Mouse (Mus musculus) natural killer cell, adult 2 months (primary cell): ENCODE data around the gene Shisa2.
A peak's percentile ranks its signal among the peaks of the same experiment; 100 is the strongest.
"Not testable (repeated sequence)": the region's sequence is repeated elsewhere in the genome, so short reads cannot be mapped to it uniquely, and the experiment has no call there.

Experiments
- DNase-seq, 2 experiments: peaks; one replicate each; pipeline ENCODE4 v3.0.0; 2022; ENCODE audit warnings: low spot score in 2 of 2

Gene Shisa2

DNA sequence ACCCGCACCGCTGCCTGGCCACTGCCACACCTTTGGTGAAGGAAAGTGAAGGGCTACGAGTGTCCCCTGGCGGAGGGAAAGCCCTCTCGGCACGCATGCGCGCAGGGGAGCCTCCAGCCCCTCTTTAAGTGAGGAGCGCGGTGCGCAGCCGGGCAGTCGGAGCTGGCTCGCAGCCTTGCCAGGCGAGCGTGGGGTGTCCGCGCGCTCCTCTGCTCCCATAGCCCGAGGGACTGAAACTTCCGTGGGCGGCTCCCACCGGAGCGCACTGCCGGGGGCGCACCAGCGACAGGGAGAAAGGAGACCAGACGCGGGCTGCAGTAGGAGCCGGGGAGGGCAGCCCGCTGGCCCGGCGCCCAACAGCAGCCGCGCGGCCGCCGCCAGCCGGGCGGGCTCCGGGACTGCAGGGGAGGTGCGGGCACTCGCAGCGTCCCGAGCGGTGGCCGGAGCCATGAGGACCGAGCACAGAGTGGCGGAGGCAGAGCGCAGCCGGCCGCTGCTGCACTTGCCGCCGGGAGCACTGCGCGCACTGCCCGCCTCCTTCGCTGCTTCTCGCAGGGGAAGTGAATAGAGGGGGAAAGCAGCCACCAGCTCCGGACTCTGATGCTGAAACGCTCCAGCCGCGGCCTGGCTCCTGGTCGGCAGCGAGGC lies at the start of gene Shisa2:
TSS of gene Shisa2 (plus strand) at position 151 of the 648 bp plus-strand sequence.
- DNase-seq = no peak

DNA sequence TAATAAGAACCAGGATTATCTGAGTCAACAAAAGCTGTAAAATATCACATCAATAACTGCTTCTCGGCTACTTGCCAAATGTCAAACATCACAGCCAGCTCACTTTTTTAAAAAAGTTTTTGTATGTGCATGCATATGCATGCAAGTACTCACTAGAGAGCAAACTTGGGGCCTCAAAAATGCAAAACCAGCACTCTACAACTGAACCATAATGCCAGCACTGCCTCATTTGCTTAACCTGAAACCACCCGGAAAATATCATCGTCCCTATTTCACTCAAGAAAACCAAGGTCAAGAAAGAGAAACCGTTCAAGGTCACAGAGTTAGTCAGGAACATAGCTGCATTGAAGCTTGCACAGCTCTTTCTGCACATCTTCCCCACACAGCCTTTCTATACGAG lies 48.7 kb upstream of the Shisa2 start:
- no peak for DNase-seq

DNA sequence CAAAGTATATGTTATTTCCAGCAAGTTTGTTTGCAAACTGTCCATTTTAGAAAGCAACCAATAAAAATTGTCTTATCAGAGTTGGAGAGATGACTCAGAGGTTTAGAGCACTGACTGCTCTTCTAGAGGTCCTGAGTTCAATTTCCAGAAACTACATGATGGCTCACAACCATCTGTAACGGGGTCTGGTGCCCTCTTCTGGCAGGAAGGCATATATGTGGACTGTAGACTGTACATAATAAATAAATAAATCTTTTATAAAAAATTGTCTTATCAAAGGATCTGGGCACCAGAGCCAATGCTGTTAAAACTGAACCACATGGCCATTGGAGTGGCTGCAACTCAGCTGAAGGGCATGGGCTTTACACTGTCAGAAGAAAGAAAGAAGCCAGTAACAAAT lies 34.5 kb upstream of the Shisa2 start:
- DNase-seq = peak in 1 of 2 experiments; percentile 39

- no peak for DNase-seq
Observed at GRCm38 (mm10) chr14:59591901-59592300, 33.2 kb upstream of the Shisa2 start.

GRCm38 (mm10) chr14:59592593-59592992 lies 32.5 kb upstream of the Shisa2 start:
- no peak for DNase-seq

DNA sequence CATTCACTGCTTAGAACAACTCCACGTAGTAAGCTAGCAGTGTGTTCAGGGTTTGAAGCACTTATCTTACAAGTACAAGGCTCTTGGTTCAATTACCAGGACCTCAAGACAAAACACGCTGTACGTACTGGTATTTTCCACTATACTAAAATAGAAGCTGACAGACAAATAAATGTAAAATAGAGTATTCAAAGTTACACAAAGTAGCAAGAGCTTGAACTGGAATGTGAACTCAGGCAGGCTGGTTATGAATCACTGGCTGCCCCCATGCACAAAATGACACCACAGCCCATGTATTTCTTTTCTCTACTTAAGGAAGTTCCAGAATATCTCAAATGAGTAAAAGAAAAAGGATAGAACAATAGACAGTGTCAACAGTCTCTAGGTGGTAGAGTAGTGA lies 30.1 kb upstream of the Shisa2 start:
- no peak for DNase-seq

- peak; percentile 96 to 98 for DNase-seq
Observed at GRCm38 (mm10) chr14:59597398-59598259, 27.5 kb upstream of the Shisa2 start, which contains the start of gene Cdadc1. Gene Cdadc1 (minus strand): TSS chr14:59597959.

GRCm38 (mm10) chr14:59598260-59598627 lies 26.9 kb upstream of the Shisa2 start:
- DNase-seq = no peak

GRCm38 (mm10) chr14:59604002-59604645 lies 21.0 kb upstream of the Shisa2 start:
- DNase-seq = peak in 1 of 2 experiments; percentile 20

GRCm38 (mm10) chr14:59605671-59606353 lies 19.3 kb upstream of the Shisa2 start:
- DNase-seq = peak; percentile 47 to 74

GRCm38 (mm10) chr14:59607021-59607420 lies 18.1 kb upstream of the Shisa2 start:
- no peak for DNase-seq

DNA sequence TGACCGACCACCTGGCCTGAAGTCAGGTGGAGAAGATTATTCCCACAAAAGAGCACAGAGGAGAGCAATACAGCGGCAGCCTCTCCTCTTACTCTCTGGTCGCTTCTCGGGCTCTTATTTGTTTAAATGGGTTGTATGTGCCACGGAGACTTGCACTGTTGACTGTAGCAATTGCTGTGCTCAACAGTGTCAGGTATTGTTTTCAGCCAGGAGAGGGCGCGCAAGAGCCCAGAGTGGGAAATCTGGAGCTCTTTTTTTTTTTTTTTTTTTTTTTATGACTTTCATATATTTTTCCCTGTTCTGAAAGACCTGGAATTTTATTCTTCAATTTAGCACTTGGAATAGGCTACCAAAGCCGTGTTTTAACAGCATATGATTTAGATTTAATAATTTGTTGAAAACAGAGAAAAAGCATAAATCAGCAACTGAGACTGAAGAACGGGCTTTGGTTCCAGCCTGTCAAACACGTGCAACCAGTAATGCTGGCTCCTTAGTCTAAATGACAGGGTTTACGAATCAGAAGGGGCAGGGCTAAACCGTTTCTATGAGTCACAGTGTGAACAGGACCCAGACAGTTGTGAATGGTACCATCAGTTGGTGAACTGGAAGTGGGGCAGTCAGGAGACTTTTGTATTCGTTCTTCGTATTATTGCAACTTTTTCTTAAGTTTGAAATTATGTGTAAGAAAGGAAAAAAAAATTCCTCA lies 12.0 kb upstream of the Shisa2 start:
- peak in 1 of 2 experiments; percentile 29 for DNase-seq

- not testable (repeated sequence) for DNase-seq
Observed at GRCm38 (mm10) chr14:59614149-59614548, 11.0 kb upstream of the Shisa2 start.

DNA sequence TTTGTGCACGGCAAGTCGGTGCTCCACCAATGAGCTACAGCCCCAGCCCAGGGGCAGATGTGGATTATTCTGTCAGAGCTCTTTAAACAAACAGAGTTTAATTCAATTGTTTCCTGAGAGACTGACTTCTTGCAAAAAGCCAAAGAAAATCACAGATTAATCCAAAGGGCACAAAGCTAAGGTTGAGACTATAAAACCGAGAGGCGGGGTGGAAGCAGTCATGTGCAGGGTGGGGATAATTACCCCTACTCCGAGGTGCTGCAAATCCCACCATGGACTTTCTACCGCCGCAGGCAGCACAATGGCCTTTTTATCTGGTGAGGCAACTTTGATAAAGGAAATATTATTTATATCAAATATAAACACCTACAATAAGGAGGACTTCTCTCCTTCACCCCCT lies 8.3 kb upstream of the Shisa2 start:
- no peak for DNase-seq

GRCm38 (mm10) chr14:59624326-59624885 lies 702 bp upstream of the Shisa2 start:
- DNase-seq = no peak

DNA sequence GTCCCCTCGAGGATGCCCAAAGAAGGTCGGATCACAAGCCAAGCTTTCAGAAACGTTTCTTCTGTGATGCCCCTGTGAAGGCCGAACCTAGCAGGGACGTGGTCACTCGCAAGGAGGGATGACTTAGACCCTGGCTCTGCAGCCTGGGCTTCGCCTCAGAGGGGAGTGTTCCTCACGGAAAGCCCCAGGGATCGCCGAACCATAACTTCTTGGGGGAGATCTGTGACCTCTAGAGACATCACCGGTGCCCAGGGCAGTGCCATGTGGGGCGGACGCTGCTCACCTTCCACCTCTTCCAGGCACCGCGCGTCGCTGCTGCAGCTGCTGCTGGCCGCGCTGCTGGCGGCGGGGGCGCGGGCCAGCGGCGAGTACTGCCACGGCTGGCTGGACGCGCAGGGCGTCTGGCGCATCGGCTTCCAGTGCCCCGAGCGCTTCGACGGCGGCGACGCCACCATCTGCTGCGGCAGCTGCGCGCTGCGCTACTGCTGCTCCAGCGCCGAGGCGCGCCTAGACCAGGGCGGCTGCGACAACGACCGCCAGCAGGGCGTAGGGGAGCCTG lies 777 bp downstream of the Shisa2 start:
- no peak for DNase-seq

- DNase-seq = no peak
Observed at GRCm38 (mm10) chr14:59626711-59627110, 1.6 kb downstream of the Shisa2 start.

DNA sequence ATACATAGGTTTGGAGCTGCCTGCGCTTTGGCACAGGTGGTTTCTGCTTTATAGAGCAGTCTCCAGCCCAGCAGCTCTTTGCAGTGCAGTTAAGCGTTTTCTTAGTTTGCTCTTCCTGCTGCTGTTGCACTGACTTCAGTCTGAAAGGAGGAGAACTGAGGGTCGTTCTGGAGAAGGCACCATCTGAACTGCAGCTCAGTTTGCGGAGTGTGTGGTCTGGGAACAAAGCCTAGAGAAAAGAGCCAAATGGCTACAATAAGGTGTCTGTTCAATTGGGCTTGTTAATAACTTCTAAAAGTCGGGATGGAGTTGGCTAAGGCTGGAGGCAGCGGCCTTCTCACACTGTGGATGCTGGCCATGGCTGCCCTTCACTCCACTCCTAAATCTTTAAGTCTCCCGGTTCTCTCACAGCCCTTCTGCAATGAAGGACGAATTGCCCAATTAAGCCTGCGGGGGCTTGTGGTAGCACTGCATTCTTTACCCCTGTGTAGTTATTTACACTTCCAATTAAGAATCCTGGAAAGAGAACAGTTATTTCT lies 2.1 kb downstream of the Shisa2 start:
- DNase-seq = no peak

DNA sequence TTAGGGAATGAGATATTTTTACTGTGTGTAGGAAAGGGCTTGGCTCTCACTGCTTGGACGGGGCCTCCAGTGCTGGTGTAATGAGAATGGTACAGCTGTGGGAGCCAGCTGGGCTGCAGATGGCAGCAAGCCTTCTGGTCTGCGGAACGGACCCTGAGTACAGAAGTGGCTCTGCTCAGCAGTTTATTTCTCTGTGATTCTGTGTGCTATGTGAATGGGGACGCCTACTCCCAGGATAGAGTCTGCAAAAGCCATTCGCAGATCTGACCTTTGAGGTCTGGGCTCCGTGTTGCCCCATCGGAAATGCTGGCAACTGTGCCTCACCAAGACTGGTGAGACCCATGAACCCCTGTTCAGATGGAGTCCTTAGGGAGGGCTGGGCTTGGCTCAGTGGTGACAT lies 2.7 kb downstream of the Shisa2 start:
- no peak for DNase-seq

GRCm38 (mm10) chr14:59629308-59629707 lies 4.2 kb downstream of the Shisa2 start:
- no peak for DNase-seq
